Mouse (Mus musculus) intestine, postnatal 0 days (tissue): ENCODE data around the gene Kctd11. TPM values are rescaled to one million over a fixed set of nuclear protein-coding genes. Genes with fewer than 3 reads are reported as not detected.
"Not testable (repeated sequence)": the region's sequence is repeated elsewhere in the genome, so short reads cannot be mapped to it uniquely, and the experiment has no call there.

Source experiments
- ATAC-seq: fragments of 200-750 bp; cut with Nextera tagmentation; 2 replicates; pipeline ENCODE4 v1.8.0; 2017; ENCODE audit warnings: mild to moderate bottlenecking, moderate TSS enrichment, moderate library complexity
- H3K27ac ChIP-seq: fragments of 300-500 bp; sonication (generic); 2 replicates; pipeline ENCODE4 v1.5.1; 2014; ENCODE audit warnings: mild to moderate bottlenecking, low read depth, low read length, moderate library complexity
- H3K27me3 ChIP-seq: fragments of 300-500 bp; sonication (generic); replicated peaks from 2 replicates; pipeline ENCODE4 v1.6.1; 2014; ENCODE audit warnings: low read length, mixed read lengths; ENCODE audit not compliant: control insufficient read depth, insufficient read depth
- H3K36me3 ChIP-seq: fragments of 300-500 bp; sonication (generic); 2 replicates; pipeline ENCODE4 v1.6.1; 2014; ENCODE audit warnings: mild to moderate bottlenecking, moderate library complexity; ENCODE audit not compliant: control insufficient read depth, insufficient read depth
- H3K4me1 ChIP-seq: fragments of 300-500 bp; sonication (generic); replicated peaks from 2 replicates; pipeline ENCODE4 v1.6.1; 2014; ENCODE audit warnings: antibody characterized with exemption, low read length, mixed read lengths; ENCODE audit not compliant: control insufficient read depth, insufficient read depth
- H3K4me2 ChIP-seq: fragments of 300-500 bp; sonication (generic); replicated peaks from 2 replicates; pipeline ENCODE4 v1.6.1; 2014; ENCODE audit warnings: low read depth, mild to moderate bottlenecking, moderate library complexity
- H3K4me3 ChIP-seq: fragments of 300-500 bp; sonication (generic); 2 replicates; pipeline ENCODE4 v1.5.1; 2014; ENCODE audit warnings: low read depth, low read length
- H3K9ac ChIP-seq: fragments of 300-500 bp; sonication (generic); 2 replicates; pipeline ENCODE4 v1.6.1; 2014; ENCODE audit warnings: mild to moderate bottlenecking, low read depth, low read length
- H3K9me3 ChIP-seq: fragments of 300-500 bp; sonication (generic); 2 replicates; pipeline ENCODE4 v1.6.1; 2016; ENCODE audit warnings: mixed run types; ENCODE audit not compliant: control insufficient read depth
- CTCF ChIP-seq: sonication (generic); IDR thresholded peaks from 2 replicates; pipeline ENCODE4 v1.5.1; 2016; ENCODE audit warnings: low read depth, mild to moderate bottlenecking, control low read depth, antibody characterized with exemption, moderate library complexity
- WGBS: fragments of 180-500 bp; shearing (Covaris S2); extraction: QIAGEN DNeasy Blood & Tissue Kit; methylation state at CpG from one replicate; pipeline ENCODE4 v1.1.7; 2014; 5-methylcytosine and 5-hydroxymethylcytosine counted together
- polyA plus RNA-seq: library from polyadenylated mRNA; unstranded; fragments of >200 nt; fragmentation: Nextera tagmentation; extraction: Ambion mirVana; gene quantifications from 2 replicates; pipeline ENCODE4 v1.2.1, GENCODE M21; 2015

The Kctd11 gene
- polyA plus RNA-seq: 4.0 and 4.1 TPM in 2 replicates

GRCm38 (mm10) chr11:69880853-69881603 is at the start of gene Kctd11:
TSS of gene Kctd11 (minus strand) at chr11:69881406.
- H3K9me3 ChIP-seq: no peaks in the 10 kb centered on the region
- TF ChIP-seq CTCF: peak; percentile 63
- H3K4me1 ChIP-seq: peaks cover 5% of the 10 kb centered on the region; the same call in 1 of the 2 replicates
- no peaks in the 10 kb centered on the region for H3K36me3 ChIP-seq
- H3K4me2 ChIP-seq: peak within 1 kb of the TSS; percentile 87
- peak; percentile 69 for ATAC-seq
- under 1% methylated on average over 46 of the region's 46 CpGs for WGBS
- no peaks in the 10 kb centered on the region for H3K27me3 ChIP-seq
- peak within 1 kb of the TSS; percentile 76 for H3K27ac ChIP-seq
- H3K9ac ChIP-seq: peak within 1 kb of the TSS; percentile 51
- H3K4me3 ChIP-seq: peak within 1 kb of the TSS; percentile 62

GRCm38 (mm10) chr11:69930176-69930575 is 49.0 kb upstream of the Kctd11 start:
- H3K27ac ChIP-seq, H3K9me3 ChIP-seq, H3K4me2 ChIP-seq, ATAC-seq, H3K4me3 ChIP-seq, H3K4me1 ChIP-seq, H3K36me3 ChIP-seq, H3K27me3 ChIP-seq, H3K9ac ChIP-seq: not testable (repeated sequence)
- 93% methylated on average over 8 of the region's 8 CpGs for WGBS

- Histone ChIP-seq H3K27ac (no peak overlapping the region), H3K4me1 (no peaks in the 10 kb centered on the region), H3K4me2 (no peak overlapping the region), H3K9ac (no peak overlapping the region), H3K9me3 (no peaks in the 10 kb centered on the region), H3K4me3 (no peak overlapping the region), H3K27me3 (no peaks in the 10 kb centered on the region; the same call in 1 of the 2 replicates), H3K36me3 (no peaks in the 10 kb centered on the region)
- no peak for TF ChIP-seq CTCF
- no peak for ATAC-seq
- WGBS: 40% methylated on average over 4 of the region's 4 CpGs
Observed at GRCm38 (mm10) chr11:69929712-69930111, 48.5 kb upstream of the Kctd11 start.

GRCm38 (mm10) chr11:69927501-69927900 is 46.3 kb upstream of the Kctd11 start:
- H3K9me3 ChIP-seq: no peaks in the 10 kb centered on the region
- no peak for TF ChIP-seq CTCF

GRCm38 (mm10) chr11:69922796-69923195 is 41.6 kb upstream of the Kctd11 start:
- H3K27ac ChIP-seq: no peak overlapping the region
- no peaks in the 10 kb centered on the region for H3K27me3 ChIP-seq
- H3K9ac ChIP-seq: no peak overlapping the region
- peaks cover 13% of the 10 kb centered on the region for H3K36me3 ChIP-seq
- no peak for TF ChIP-seq CTCF
- no peak overlapping the region for H3K4me2 ChIP-seq
- no peak overlapping the region for H3K4me3 ChIP-seq
- 0 out of 2 replicates have a peak, but pooled peaks cover 5% of the 10 kb centered on the region for H3K4me1 ChIP-seq
- ATAC-seq: no peak
- H3K9me3 ChIP-seq: no peaks in the 10 kb centered on the region
- 48% methylated on average over 3 of the region's 3 CpGs for WGBS

More at GRCm38 (mm10) chr11:69927501-69927900, 46.3 kb upstream of the Kctd11 start:
- H3K27me3 ChIP-seq: no peaks in the 10 kb centered on the region
- H3K27ac ChIP-seq: no peak overlapping the region
- no peak overlapping the region for H3K4me3 ChIP-seq
- H3K4me2 ChIP-seq: no peak overlapping the region
- no peak for ATAC-seq
- no peaks in the 10 kb centered on the region for H3K36me3 ChIP-seq
- 94% methylated on average over 2 of the region's 2 CpGs for WGBS
- no peak overlapping the region for H3K9ac ChIP-seq
- H3K4me1 ChIP-seq: no peaks in the 10 kb centered on the region

GRCm38 (mm10) chr11:69922012-69922756 is 41.0 kb upstream of the Kctd11 start:
- peak; percentile 35; the same call in 1 of the 2 replicates for TF ChIP-seq CTCF
- H3K4me2 ChIP-seq: peak overlapping the region; percentile 70
- H3K27me3 ChIP-seq: no peaks in the 10 kb centered on the region
- H3K4me1 ChIP-seq: 0 out of 2 replicates have a peak, but pooled peaks cover 5% of the 10 kb centered on the region
- peak overlapping the region; percentile 44 for H3K4me3 ChIP-seq
- H3K27ac ChIP-seq: peak overlapping the region; percentile 94
- H3K9me3 ChIP-seq: no peaks in the 10 kb centered on the region
- no peak for ATAC-seq
- 1% methylated on average over 12 of the region's 12 CpGs for WGBS
- H3K9ac ChIP-seq: peak overlapping the region; percentile 51
- H3K36me3 ChIP-seq: peaks cover 19% of the 10 kb centered on the region
